Mouse (Mus musculus) liver, adult 2 months (tissue): Measurements from ENCODE around the gene Phldb1.
A peak's percentile ranks its signal among the peaks of the same experiment; 100 is the strongest.

ENCODE experiments used
- CTCF ChIP-seq: fragments of 200-500 bp; IDR thresholded peaks from 2 replicates; pipeline ENCODE4 v1.5.1; 2011; ENCODE audit warnings: low read depth, low read length, control low read depth
- POLR2A ChIP-seq: fragments of 200-500 bp; IDR thresholded peaks from 2 replicates; pipeline ENCODE4 v1.6.1; 2011; ENCODE audit warnings: low read length, control low read depth; ENCODE audit not compliant: insufficient read depth; ENCODE audit errors: extremely low read depth

GRCm38 (mm10) chr9:44772750-44773651 is 38.0 kb upstream of the Phldb1 start:
- TF ChIP-seq POLR2A (no peak), CTCF (peak; percentile 82)
